Mouse (Mus musculus) lung, embryonic 16.5 days (tissue): Measurements from ENCODE around the gene Srcin1. TPM values are rescaled to one million over a fixed set of nuclear protein-coding genes. Genes with fewer than 3 reads are reported as not detected.
A peak's percentile ranks its signal among the peaks of the same experiment; 100 is the strongest.

Experiments
- ATAC-seq: fragments of 200-750 bp; cut with Nextera tagmentation; 2 replicates; pipeline ENCODE4 v1.8.0; 2017; ENCODE audit warnings: low read depth, mild to moderate bottlenecking, moderate library complexity
- H3K27ac ChIP-seq: fragments of 300-500 bp; sonication (generic); 2 replicates; pipeline ENCODE4 v1.5.1; 2014; ENCODE audit warnings: mild to moderate bottlenecking, control low read depth, low read length
- H3K27me3 ChIP-seq: fragments of 300-500 bp; sonication (generic); 2 replicates; pipeline ENCODE4 v1.6.1; 2014; ENCODE audit warnings: low read depth, low read length, mixed read lengths; ENCODE audit not compliant: control insufficient read depth, insufficient read depth
- H3K36me3 ChIP-seq: fragments of 300-500 bp; sonication (generic); 2 replicates; pipeline ENCODE4 v1.6.1; 2014; ENCODE audit warnings: low read length; ENCODE audit not compliant: control insufficient read depth, insufficient read depth
- H3K4me1 ChIP-seq: fragments of 300-500 bp; sonication (generic); replicated peaks from 2 replicates; pipeline ENCODE4 v1.6.1; 2014; ENCODE audit warnings: low read length, mixed read lengths; ENCODE audit not compliant: control insufficient read depth, insufficient read depth
- H3K4me2 ChIP-seq: fragments of 300-500 bp; sonication (generic); 2 replicates; pipeline ENCODE4 v1.6.1; 2014; ENCODE audit warnings: low read depth, low read length, control low read depth
- H3K4me3 ChIP-seq: fragments of 300-500 bp; sonication (generic); 2 replicates; pipeline ENCODE4 v1.5.1; 2014; ENCODE audit warnings: mild to moderate bottlenecking, low read length, control low read depth
- H3K9ac ChIP-seq: fragments of 300-500 bp; sonication (generic); 2 replicates; pipeline ENCODE4 v1.6.1; 2014; ENCODE audit warnings: low read length, control low read depth
- H3K9me3 ChIP-seq: fragments of 300-500 bp; sonication (generic); 2 replicates; pipeline ENCODE4 v1.6.1; 2016; ENCODE audit warnings: low read length; ENCODE audit not compliant: control insufficient read depth
- WGBS: fragments of 180-500 bp; shearing (Covaris S2); extraction: QIAGEN DNeasy Blood & Tissue Kit; methylation state at CpG from one replicate; pipeline ENCODE4 v1.1.7; 2014; 5-methylcytosine and 5-hydroxymethylcytosine counted together
- polyA plus RNA-seq: library from polyadenylated mRNA; unstranded; fragments of >200 nt; fragmentation: Nextera tagmentation; extraction: Ambion mirVana; gene quantifications from 2 replicates; pipeline ENCODE4 v1.2.1, GENCODE M21; 2015

Gene Srcin1
- polyA plus RNA-seq, 1 experiment from 2014 or later, result 0.70 TPM

DNA sequence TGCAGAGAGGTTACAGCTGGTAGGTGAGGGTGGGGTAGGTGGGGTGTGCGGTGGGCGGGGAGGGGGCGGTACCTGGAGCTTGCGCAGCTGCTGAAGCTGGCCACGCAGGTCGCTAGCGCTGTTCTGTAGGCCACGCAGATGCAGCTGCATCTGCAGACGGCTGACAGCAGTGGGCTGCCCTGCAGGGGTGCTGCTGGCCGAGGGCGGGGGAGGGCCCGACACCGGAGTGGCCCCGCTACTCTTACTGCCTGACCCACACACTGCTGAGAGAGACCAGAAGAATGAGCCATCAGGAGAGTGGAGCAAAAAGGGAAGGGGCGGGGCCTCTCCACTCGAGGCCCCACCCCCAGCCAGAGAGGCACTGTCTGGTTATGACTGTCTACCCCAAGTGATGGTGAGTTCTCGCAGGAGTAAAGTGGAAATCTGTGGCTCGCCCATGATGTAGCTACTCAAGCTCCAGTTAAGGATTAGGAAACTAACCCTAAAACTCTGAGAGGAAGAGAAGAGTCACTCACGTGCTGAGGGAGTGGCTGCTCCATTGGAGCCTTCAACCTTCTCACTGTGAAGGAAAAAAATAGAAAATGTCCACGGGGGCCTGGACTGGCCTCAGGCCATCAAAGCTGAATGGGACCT lies 42.9 kb downstream of the Srcin1 start:
- Histone ChIP-seq H3K9me3 (no peaks in the 10 kb centered on the region), H3K4me1 (peaks cover 25% of the 10 kb centered on the region), H3K36me3 (no peaks in the 10 kb centered on the region), H3K4me3 (no peak overlapping the region), H3K27ac (no peak overlapping the region), H3K4me2 (peak overlapping the region; percentile 31), H3K9ac (no peak overlapping the region), H3K27me3 (peaks cover 63% of the 10 kb centered on the region)
- WGBS, result 4% methylated on average over 20 of the region's 20 CpGs
- ATAC-seq, result peak; percentile 12; the same call in 1 of the 2 replicates

DNA sequence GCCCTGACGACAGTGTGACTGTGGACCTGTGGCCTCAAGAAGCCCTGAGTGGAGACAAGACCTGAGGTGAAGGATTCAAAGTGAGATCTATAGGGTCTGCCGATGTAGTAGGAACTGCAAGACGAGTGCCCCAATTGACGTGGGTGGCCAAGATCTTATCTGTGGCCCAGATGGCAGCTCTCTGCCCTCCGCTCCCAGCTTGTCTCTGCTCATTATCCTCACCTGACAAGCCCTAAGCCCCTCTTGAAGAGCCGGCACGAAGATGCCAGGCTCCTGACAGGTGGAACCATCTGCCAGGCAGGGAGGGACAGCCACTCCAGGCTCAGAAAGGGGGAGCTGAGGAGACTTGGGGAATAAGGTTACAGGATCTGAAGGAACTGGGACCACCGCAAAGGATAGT lies 43.6 kb downstream of the Srcin1 start:
- peak overlapping the region; percentile 94; the same call in 1 of the 2 replicates for H3K4me2 ChIP-seq
- WGBS, result 10% methylated on average over 8 of the region's 8 CpGs
- no peaks in the 10 kb centered on the region for H3K9me3 ChIP-seq
- no peak for ATAC-seq
- H3K36me3 ChIP-seq, result no peaks in the 10 kb centered on the region
- H3K9ac ChIP-seq, result no peak overlapping the region
- H3K4me3 ChIP-seq, result peak overlapping the region; percentile 52
- peaks cover 56% of the 10 kb centered on the region for H3K27me3 ChIP-seq
- no peak overlapping the region for H3K27ac ChIP-seq
- H3K4me1 ChIP-seq, result peaks cover 25% of the 10 kb centered on the region

DNA sequence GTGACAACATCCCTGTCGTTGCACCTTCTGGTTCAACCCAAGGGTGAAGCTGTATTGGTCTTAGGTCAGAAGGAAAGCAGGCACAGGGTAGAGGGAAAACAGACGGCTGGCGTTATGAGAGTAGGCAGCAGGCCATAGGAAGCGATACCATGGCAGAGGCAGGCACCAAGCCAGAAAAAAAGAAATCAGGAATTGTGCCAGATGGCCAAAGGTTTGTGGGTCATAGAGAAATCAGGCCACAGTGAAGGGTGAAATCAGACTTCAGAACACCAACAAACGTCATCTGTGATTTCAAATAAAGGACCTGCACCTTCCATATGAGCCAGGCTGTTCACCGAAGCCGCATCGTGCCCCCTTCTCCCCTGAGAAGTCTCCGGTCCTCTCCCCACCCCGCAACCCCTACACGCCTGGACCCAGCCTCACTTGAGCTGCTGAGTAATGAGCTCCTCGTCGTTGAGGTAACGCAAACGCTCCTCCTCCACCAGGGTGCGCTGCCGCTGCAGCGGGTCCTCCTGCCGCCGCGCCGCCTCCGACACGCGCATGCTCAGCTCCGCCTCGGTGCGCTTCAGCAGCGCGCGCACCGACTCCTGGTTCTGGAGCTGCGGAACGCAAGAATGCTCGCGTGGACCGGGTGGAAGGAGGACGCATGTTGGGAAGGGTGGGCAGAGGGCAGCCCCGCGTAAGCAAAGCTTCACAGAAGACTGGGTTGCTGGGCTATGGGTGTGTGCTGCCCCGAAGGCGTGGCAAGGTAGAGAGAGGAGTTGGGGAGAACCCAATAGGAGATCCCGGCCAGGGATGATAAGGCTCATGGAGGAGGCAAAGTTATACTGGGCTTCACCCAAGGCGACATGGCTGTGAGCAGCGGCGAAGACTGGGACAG lies 44.4 kb downstream of the Srcin1 start:
- peak; percentile 69 for ATAC-seq
- Histone ChIP-seq H3K4me3 (peak overlapping the region; percentile 52), H3K36me3 (no peaks in the 10 kb centered on the region), H3K9ac (peak overlapping the region; percentile 61), H3K27me3 (peaks cover 49% of the 10 kb centered on the region), H3K4me2 (peak overlapping the region; percentile 94), H3K27ac (no peak overlapping the region), H3K4me1 (peaks cover 18% of the 10 kb centered on the region), H3K9me3 (no peaks in the 10 kb centered on the region)
- WGBS, result 5% methylated on average over 46 of the region's 46 CpGs

DNA sequence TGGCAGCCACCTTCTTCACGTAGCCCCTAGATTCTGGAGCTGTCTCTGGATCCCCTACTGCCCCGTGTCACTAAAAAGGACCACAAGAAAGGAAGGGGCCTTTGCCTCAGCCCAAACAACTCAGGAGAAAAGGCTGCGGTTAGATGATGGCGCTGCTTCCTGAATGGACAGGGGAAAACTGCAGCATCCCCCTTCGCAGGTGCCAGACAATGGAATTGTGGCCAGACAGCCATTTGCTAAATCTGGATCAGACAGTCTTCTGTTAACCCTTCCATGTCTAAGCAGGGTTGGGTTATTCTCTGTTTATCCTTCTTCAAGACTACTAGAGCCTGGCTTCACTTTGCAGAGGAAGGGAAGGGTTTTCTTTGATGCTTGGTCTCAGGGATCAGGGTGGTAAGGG lies 45.0 kb downstream of the Srcin1 start:
- no peaks in the 10 kb centered on the region for H3K36me3 ChIP-seq
- no peaks in the 10 kb centered on the region for H3K9me3 ChIP-seq
- peaks cover 16% of the 10 kb centered on the region for H3K4me1 ChIP-seq
- H3K27ac ChIP-seq, result no peak overlapping the region
- H3K27me3 ChIP-seq, result peaks cover 42% of the 10 kb centered on the region
- H3K9ac ChIP-seq, result no peak overlapping the region
- H3K4me3 ChIP-seq, result no peak overlapping the region
- no peak overlapping the region for H3K4me2 ChIP-seq
- no peak for ATAC-seq
- 50% methylated on average over 5 of the region's 5 CpGs for WGBS

GRCm38 (mm10) chr11:97530069-97530468 lies 45.9 kb downstream of the Srcin1 start:
- no peak for ATAC-seq
- H3K4me2 ChIP-seq, result no peak overlapping the region
- no peak overlapping the region for H3K27ac ChIP-seq
- WGBS, result 86% methylated on average over 6 of the region's 6 CpGs
- peaks cover 15% of the 10 kb centered on the region for H3K4me1 ChIP-seq
- H3K36me3 ChIP-seq, result no peaks in the 10 kb centered on the region
- H3K9me3 ChIP-seq, result no peaks in the 10 kb centered on the region
- H3K9ac ChIP-seq, result no peak overlapping the region
- peaks cover 33% of the 10 kb centered on the region for H3K27me3 ChIP-seq
- H3K4me3 ChIP-seq, result no peak overlapping the region

DNA sequence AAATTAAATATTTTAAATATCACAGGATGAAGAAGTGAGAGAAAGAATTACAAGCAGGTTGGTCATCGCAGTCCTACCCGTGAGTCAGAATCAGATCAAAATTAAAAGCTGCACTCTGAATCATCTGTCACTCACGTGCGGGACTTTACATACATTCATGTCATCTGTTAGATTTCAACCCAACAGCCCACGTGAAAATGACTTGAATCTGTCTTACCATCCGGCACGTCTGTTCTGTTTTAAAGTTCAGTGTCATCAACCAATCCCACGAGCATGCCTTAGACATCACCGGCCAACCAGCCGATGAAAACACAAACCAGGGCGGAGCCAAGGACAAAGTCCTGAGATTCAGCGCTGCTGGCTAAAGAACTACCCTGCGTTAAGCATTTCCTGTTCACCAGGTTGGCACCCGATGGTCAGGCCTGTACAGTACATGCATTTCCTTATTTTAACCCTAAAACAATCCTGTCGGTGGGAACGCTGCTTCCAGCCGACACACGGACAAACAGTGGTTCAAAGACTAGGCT lies 47.6 kb downstream of the Srcin1 start:
- H3K36me3 ChIP-seq, result no peaks in the 10 kb centered on the region
- peaks cover 16% of the 10 kb centered on the region for H3K27me3 ChIP-seq
- no peaks in the 10 kb centered on the region for H3K9me3 ChIP-seq
- 74% methylated on average over 18 of the region's 18 CpGs for WGBS
- peaks cover 19% of the 10 kb centered on the region for H3K4me1 ChIP-seq
- no peak overlapping the region for H3K9ac ChIP-seq
- H3K4me3 ChIP-seq, result no peak overlapping the region
- H3K4me2 ChIP-seq, result no peak overlapping the region
- ATAC-seq, result no peak
- H3K27ac ChIP-seq, result no peak overlapping the region

DNA sequence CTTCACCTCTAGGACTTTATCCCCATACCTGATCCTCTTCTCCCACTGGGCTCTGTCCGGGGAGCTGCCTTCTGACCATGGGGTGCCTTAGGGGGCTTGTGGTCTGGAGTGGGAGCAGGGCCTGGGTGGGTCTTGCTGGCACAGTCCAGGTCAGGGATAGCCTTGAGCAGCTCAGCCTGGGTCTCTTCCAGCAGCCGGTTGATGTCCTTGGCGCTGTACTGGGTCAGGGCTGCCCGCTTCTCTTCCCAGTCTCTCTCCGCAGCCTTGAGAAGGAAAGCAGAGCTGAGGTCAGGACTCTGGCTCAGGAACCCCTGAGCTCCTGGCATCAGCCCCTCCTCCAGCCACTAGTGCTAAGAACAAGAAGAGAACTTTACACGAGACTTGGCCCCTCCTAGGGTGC lies 50.7 kb downstream of the Srcin1 start:
- no peaks in the 10 kb centered on the region for H3K36me3 ChIP-seq
- H3K9ac ChIP-seq, result no peak overlapping the region
- no peak overlapping the region for H3K4me2 ChIP-seq
- H3K4me1 ChIP-seq, result peaks cover 12% of the 10 kb centered on the region
- no peak for ATAC-seq
- WGBS, result 85% methylated on average over 6 of the region's 6 CpGs
- H3K27ac ChIP-seq, result no peak overlapping the region
- H3K4me3 ChIP-seq, result no peak overlapping the region
- no peaks in the 10 kb centered on the region for H3K9me3 ChIP-seq
- no peaks in the 10 kb centered on the region for H3K27me3 ChIP-seq

GRCm38 (mm10) chr11:97524306-97524705 lies 51.7 kb downstream of the Srcin1 start:
- Histone ChIP-seq H3K36me3 (no peaks in the 10 kb centered on the region), H3K9me3 (no peaks in the 10 kb centered on the region), H3K4me2 (no peak overlapping the region), H3K9ac (0 out of 2 replicates have a peak overlapping the region, but pooled peaks have one; percentile 8), H3K4me1 (peaks cover 12% of the 10 kb centered on the region), H3K27me3 (no peaks in the 10 kb centered on the region), H3K27ac (no peak overlapping the region), H3K4me3 (no peak overlapping the region)
- 30% methylated on average over 9 of the region's 9 CpGs for WGBS
- ATAC-seq, result no peak

DNA sequence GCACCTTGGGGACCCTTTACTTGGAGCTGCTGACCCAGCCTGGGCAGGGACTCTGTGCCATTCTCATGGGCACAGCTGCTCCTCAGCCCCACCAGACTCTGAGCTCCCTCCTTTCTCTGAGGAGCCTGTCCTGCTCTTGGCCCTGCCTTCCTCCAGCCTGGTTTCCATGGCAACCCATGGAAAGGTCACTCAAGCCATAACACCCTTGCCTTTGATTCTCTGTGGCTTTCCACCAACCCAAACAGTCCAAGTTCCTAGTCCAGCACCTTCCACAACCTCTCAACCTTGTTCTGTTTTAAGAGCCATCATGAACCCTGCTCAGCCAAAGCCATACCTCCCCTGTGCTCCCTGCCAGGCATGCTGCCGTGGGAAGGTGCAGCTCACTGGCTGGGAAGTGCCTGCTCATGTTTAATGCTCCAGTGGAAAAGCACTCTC lies 52.1 kb downstream of the Srcin1 start:
- Histone ChIP-seq H3K9me3 (no peaks in the 10 kb centered on the region), H3K9ac (0 out of 2 replicates have a peak overlapping the region, but pooled peaks have one; percentile 8), H3K4me2 (no peak overlapping the region), H3K4me3 (no peak overlapping the region), H3K36me3 (no peaks in the 10 kb centered on the region), H3K27ac (no peak overlapping the region), H3K4me1 (peaks cover 12% of the 10 kb centered on the region), H3K27me3 (no peaks in the 10 kb centered on the region)
- 4% methylated on average over 1 of the region's 1 CpGs for WGBS
- ATAC-seq, result no peak
